Mouse (Mus musculus) MEL (cell line): ENCODE measurements at regions not wholly inside any gene's neighbourhood (a gene's known extent, or its start where the extent isn't known, plus 50 kb on each side); places are given as distances from the start of the nearest gene placed in this dataset.

Source experiments
- DNase-seq: peaks from one replicate; pipeline ENCODE4 v3.0.0; 2011; ENCODE audit warnings: low read depth, low spot score
- H3K27ac ChIP-seq: 2 replicates; pipeline ENCODE4 v1.5.1; 2012; ENCODE audit warnings: low read depth, mild to moderate bottlenecking, control low read depth, low read length, moderate library complexity; ENCODE audit not compliant: control insufficient read depth
- H3K27me3 ChIP-seq, 2 experiments: fragments of 150-350 bp in 1 of 2; sonication (generic) in 1 of 2; 2 replicates each; pipeline ENCODE4 v1.6.1; 2012; ENCODE audit warnings: low read length in 2 of 2, mild to moderate bottlenecking in 2 of 2, improper control_type of control experiment in 1 of 2, moderate library complexity in 1 of 2; ENCODE audit not compliant: insufficient read depth in 2 of 2, control insufficient read depth in 1 of 2
- H3K36me3 ChIP-seq, 2 experiments: 2 replicates each; pipeline ENCODE4 v1.6.1; 2012 to 2014; ENCODE audit warnings: low read length in 2 of 2, improper control_type of control experiment in 1 of 2, inconsistent platforms in 1 of 2, mild to moderate bottlenecking in 1 of 2; ENCODE audit not compliant: insufficient read depth in 2 of 2, control insufficient read depth in 1 of 2
- H3K4me1 ChIP-seq, 2 experiments: fragments of 150-350 bp in 1 of 2; sonication (generic) in 1 of 2; 2 replicates each; pipeline ENCODE4 v1.6.1; 2012; ENCODE audit warnings: low read length in 2 of 2, improper control_type of control experiment in 1 of 2, mild to moderate bottlenecking in 1 of 2; ENCODE audit not compliant: insufficient read depth in 2 of 2, control insufficient read depth in 1 of 2
- H3K4me3 ChIP-seq, 2 experiments: fragments of 150-350 bp in 1 of 2; sonication (generic) in 1 of 2; 2 replicates each; pipeline ENCODE4 v1.5.1; 2012; ENCODE audit warnings: low read depth in 2 of 2, low read length in 2 of 2, mild to moderate bottlenecking in 2 of 2, moderate library complexity in 2 of 2, control low read depth in 1 of 2, improper control_type of control experiment in 1 of 2; ENCODE audit not compliant: control insufficient read depth in 1 of 2, insufficient read depth in 1 of 2
- H3K79me2 ChIP-seq: 2 replicates; pipeline ENCODE4 v1.6.1; 2012; ENCODE audit warnings: mild to moderate bottlenecking, low read length, moderate library complexity; ENCODE audit not compliant: control insufficient read depth, poor library complexity, insufficient read depth
- H3K9ac ChIP-seq: 2 replicates; pipeline ENCODE4 v1.6.1; 2012; ENCODE audit warnings: low read depth, mild to moderate bottlenecking, control low read depth, low read length, moderate library complexity; ENCODE audit not compliant: control insufficient read depth, poor library complexity, severe bottlenecking
- H3K9me3 ChIP-seq: fragments of 150-350 bp; sonication (generic); replicated peaks from 2 replicates; pipeline ENCODE4 v1.6.1; 2012; ENCODE audit warnings: mild to moderate bottlenecking, low read length, improper control_type of control experiment, moderate library complexity; ENCODE audit not compliant: insufficient read depth
- BHLHE40 ChIP-seq: IDR thresholded peaks from 2 replicates; pipeline ENCODE4 v1.6.1; 2012; ENCODE audit warnings: low read depth, mild to moderate bottlenecking, inconsistent platforms, low read length, improper control_type of control experiment, borderline replicate concordance
- CHD1 ChIP-seq: IDR thresholded peaks from 2 replicates; pipeline ENCODE4 v1.6.1; 2012; ENCODE audit warnings: low read depth, mild to moderate bottlenecking, inconsistent platforms, low read length, improper control_type of control experiment
- CTCF ChIP-seq, 3 experiments: IDR thresholded peaks in 2 of 3; conservative IDR thresholded peaks in 1 of 3; 2 replicates each; pipeline ENCODE4 v1.5.1; 2011 to 2012; ENCODE audit warnings: low read length in 3 of 3, low read depth in 2 of 3, mild to moderate bottlenecking in 2 of 3, improper control_type of control experiment in 1 of 3, inconsistent platforms in 1 of 3, mixed read lengths in 1 of 3, moderate library complexity in 1 of 3; ENCODE audit not compliant: control insufficient read depth in 1 of 3, insufficient read depth in 1 of 3, poor library complexity in 1 of 3, severe bottlenecking in 1 of 3
- E2F4 ChIP-seq: IDR thresholded peaks from 2 replicates; pipeline ENCODE4 v1.6.1; 2011; ENCODE audit warnings: low read depth, low read length, improper control_type of control experiment, borderline replicate concordance
- ELF1 ChIP-seq: IDR thresholded peaks from 2 replicates; pipeline ENCODE4 v1.6.1; 2014; ENCODE audit warnings: low read depth, mild to moderate bottlenecking, inconsistent platforms, low read length, improper control_type of control experiment, moderate library complexity
- GABPA ChIP-seq: IDR thresholded peaks from 2 replicates; pipeline ENCODE4 v1.6.1; 2012; ENCODE audit warnings: low read depth, mild to moderate bottlenecking, inconsistent platforms, low read length, improper control_type of control experiment, moderate library complexity
- GATA1 ChIP-seq: IDR thresholded peaks from 2 replicates; pipeline ENCODE4 v1.6.1; 2011; ENCODE audit warnings: low read depth, low read length, improper control_type of control experiment
- MAX ChIP-seq: IDR thresholded peaks from 2 replicates; pipeline ENCODE4 v1.6.1; 2011; ENCODE audit warnings: low read length, improper control_type of control experiment
- MEF2A ChIP-seq: IDR thresholded peaks from 2 replicates; pipeline ENCODE4 v1.6.1; 2014; ENCODE audit warnings: low read depth, mild to moderate bottlenecking, inconsistent platforms, low read length, improper control_type of control experiment; ENCODE audit not compliant: poor library complexity, insufficient replicate concordance, severe bottlenecking; ENCODE audit errors: extremely low read depth
- MYB ChIP-seq: IDR thresholded peaks from 2 replicates; pipeline ENCODE4 v1.6.1; 2011; ENCODE audit warnings: mild to moderate bottlenecking, low read depth, low read length, improper control_type of control experiment
- MYC ChIP-seq: IDR thresholded peaks from 2 replicates; pipeline ENCODE4 v1.6.1; 2011; ENCODE audit warnings: low read depth, mild to moderate bottlenecking, low read length, improper control_type of control experiment, moderate library complexity
- POLR2A ChIP-seq, 2 experiments: IDR thresholded peaks; 2 replicates each; pipeline ENCODE4 v1.6.1; 2011 to 2012; ENCODE audit warnings: low read length in 2 of 2, mild to moderate bottlenecking in 2 of 2, control low read depth in 1 of 2, improper control_type of control experiment in 1 of 2, low read depth in 1 of 2, moderate library complexity in 1 of 2; ENCODE audit not compliant: control insufficient read depth in 1 of 2, insufficient read depth in 1 of 2, poor library complexity in 1 of 2
- RAD21 ChIP-seq: IDR thresholded peaks from 2 replicates; pipeline ENCODE4 v1.6.1; 2011; ENCODE audit warnings: mild to moderate bottlenecking, low read depth, low read length, improper control_type of control experiment
- SMC3 ChIP-seq: IDR thresholded peaks from 2 replicates; pipeline ENCODE4 v1.6.1; 2011; ENCODE audit warnings: low read depth, low read length, improper control_type of control experiment
- TBP ChIP-seq: IDR thresholded peaks from 2 replicates; pipeline ENCODE4 v1.8.0; 2011; ENCODE audit warnings: low read depth, low read length, improper control_type of control experiment
- TCF12 ChIP-seq: IDR thresholded peaks from 2 replicates; pipeline ENCODE4 v1.6.1; 2014; ENCODE audit warnings: low read depth, mild to moderate bottlenecking, inconsistent platforms, low read length, improper control_type of control experiment, moderate library complexity
- USF1 ChIP-seq: IDR thresholded peaks from 2 replicates; pipeline ENCODE4 v1.6.1; 2014; ENCODE audit warnings: low read depth, mild to moderate bottlenecking, inconsistent platforms, low read length, improper control_type of control experiment, moderate library complexity
- USF2 ChIP-seq, 2 experiments: IDR thresholded peaks; 2 replicates each; pipeline ENCODE4 v1.6.1; 2011 to 2012; ENCODE audit warnings: improper control_type of control experiment in 2 of 2, low read length in 2 of 2, borderline replicate concordance in 1 of 2, inconsistent platforms in 1 of 2, low read depth in 1 of 2, mild to moderate bottlenecking in 1 of 2; ENCODE audit not compliant: insufficient read depth in 1 of 2
- ZKSCAN1 ChIP-seq: IDR thresholded peaks from 2 replicates; pipeline ENCODE4 v1.6.1; 2012; ENCODE audit warnings: low read depth, mild to moderate bottlenecking, inconsistent platforms, low read length, improper control_type of control experiment, moderate library complexity
- ZMIZ1 ChIP-seq: IDR thresholded peaks from 2 replicates; pipeline ENCODE4 v1.6.1; 2012; ENCODE audit warnings: low read depth, mild to moderate bottlenecking, inconsistent platforms, low read length, improper control_type of control experiment, moderate library complexity
- ZNF384 ChIP-seq: IDR thresholded peaks from 2 replicates; pipeline ENCODE4 v1.6.1; 2012; ENCODE audit warnings: low read depth, mild to moderate bottlenecking, inconsistent platforms, low read length, improper control_type of control experiment

GRCm38 (mm10) chr6:51015735-51016134, 361.5 kb upstream of the Npvf start:
- Histone ChIP-seq H3K79me2 (no peaks in the 10 kb centered on the region), H3K4me3 (no peak overlapping the region), H3K36me3 (no peaks in the 10 kb centered on the region), H3K27ac (no peak overlapping the region), H3K4me1 (no peaks in the 10 kb centered on the region), H3K9me3 (no peaks in the 10 kb centered on the region), H3K27me3 (no peaks in the 10 kb centered on the region), H3K9ac (no peak overlapping the region)
- no peak for DNase-seq
- TF ChIP-seq SMC3 (no peak), GABPA (no peak), ZNF384 (no peak), TBP (no peak), MAX (no peak), MEF2A (no peak), MYB (no peak), USF1 (no peak), USF2 (IDR thresholded peaks at IDR 0.05; ENCODE audit: borderline replicate concordance in 1 of 2, insufficient read depth in 1 of 2, low read depth in 1 of 2, low read length in 2 of 2) (no peak), RAD21 (no peak), CHD1 (no peak), ZMIZ1 (no peak), ZKSCAN1 (no peak), ELF1 (no peak), POLR2A (IDR thresholded peaks at IDR 0.05; ENCODE audit: control insufficient read depth in 1 of 2, insufficient read depth in 1 of 2, low read depth in 1 of 2, low read length in 2 of 2, poor library complexity in 1 of 2) (no peak), GATA1 (no peak), CTCF (IDR thresholded peaks at IDR 0.05 in 2 of 3, conservative IDR thresholded peaks at IDR 0.05 in 1 of 3; ENCODE audit: control insufficient read depth in 1 of 3, insufficient read depth in 1 of 3, low read depth in 2 of 3, low read length in 3 of 3, poor library complexity in 1 of 3, severe bottlenecking in 1 of 3) (no peak), E2F4 (no peak)

DNA sequence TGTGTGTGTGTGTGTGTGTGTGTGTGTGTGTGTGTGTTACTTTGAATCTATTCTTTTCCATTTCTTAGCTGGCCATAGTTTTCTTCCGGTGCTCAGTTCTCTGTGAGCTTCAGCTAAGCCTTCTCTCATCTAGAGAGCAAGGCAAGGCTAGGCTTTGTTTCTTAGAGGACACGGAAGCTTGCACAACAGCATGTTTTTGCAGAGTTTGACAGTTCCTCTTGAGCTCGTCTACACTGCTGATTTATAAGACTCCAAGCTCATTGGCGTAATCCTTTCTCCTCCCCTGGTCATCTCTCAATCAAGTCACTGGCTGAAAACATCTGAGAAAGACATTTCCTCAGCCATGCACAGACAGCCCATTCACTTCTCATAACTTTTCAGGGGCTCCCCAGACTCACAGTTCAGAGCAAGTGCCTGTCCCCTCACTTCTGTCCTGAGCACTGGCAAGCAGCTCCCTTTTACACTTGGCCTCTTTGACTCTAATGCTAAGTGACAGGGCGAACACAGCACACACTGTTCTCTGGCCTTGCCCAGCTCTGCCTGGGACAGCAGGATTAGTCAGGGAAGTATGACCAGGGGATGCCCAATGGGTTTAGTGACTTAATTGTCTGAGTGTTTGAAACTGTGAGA, 362.3 kb upstream of the Npvf start:
- Histone ChIP-seq H3K36me3 (no peaks in the 10 kb centered on the region), H3K27ac (no peak overlapping the region), H3K4me1 (no peaks in the 10 kb centered on the region), H3K27me3 (no peaks in the 10 kb centered on the region), H3K9ac (no peak overlapping the region), H3K4me3 (no peak overlapping the region), H3K9me3 (no peaks in the 10 kb centered on the region), H3K79me2 (no peaks in the 10 kb centered on the region)
- TF ChIP-seq TCF12 (no peak), ZKSCAN1 (no peak), TBP (no peak), BHLHE40 (no peak), USF2 (IDR thresholded peaks at IDR 0.05; ENCODE audit: borderline replicate concordance in 1 of 2, insufficient read depth in 1 of 2, low read depth in 1 of 2, low read length in 2 of 2) (no peak), MYC (no peak)
- DNase-seq: no peak
